In the genomic region with DNA sequence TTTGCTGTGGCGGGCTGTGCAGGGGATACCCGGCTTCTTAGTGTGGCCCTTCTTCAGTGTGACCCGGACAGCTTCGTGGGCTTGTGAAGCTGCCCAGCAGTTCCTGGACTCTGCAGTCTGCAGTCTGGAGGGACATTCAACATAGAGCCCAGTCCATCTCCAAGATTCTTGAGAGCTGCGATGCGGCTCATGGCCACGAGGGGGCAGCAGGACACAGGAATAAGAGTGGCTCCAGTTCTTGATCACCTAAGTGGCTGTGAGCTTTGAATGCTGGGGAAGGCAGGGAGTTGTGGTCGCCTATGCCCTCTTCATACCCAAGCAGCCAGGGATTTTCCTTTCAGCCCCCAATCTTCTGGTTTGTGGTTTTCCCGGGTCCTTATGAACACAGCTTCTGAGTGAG, we compare ENCODE assay signal across 8 mouse cellular contexts. TPM values are rescaled to one million over a fixed set of nuclear protein-coding genes. Genes with fewer than 3 reads are reported as not detected.
A peak's percentile ranks its signal among the peaks of the same experiment; 100 is the strongest.
DNase-seq lines count a peak whose midpoint lies in the region; ATAC-seq and TF ChIP-seq lines count a peak whose summit lies in the region.

No protein-coding gene starts in this region.

- DNase-seq in MEL (ENCODE audit: low read depth, low spot score): peak; percentile 63
- DNase-seq in c-Kit-positive CD71-positive TER-119-positive erythroid progenitor cells, embryonic 14.5 days (ENCODE audit: low spot score): peak; percentile 74
- peak; percentile 84 for DNase-seq in heart, postnatal 4 days
- DNase-seq in layer of hippocampus, adult 2 months (ENCODE audit: low spot score in 2 of 2): peak; percentile 61 to 79
- peak; percentile 83 for DNase-seq in lung, postnatal 0 days (ENCODE audit: low spot score)
- DNase-seq in retina, postnatal 1 day: peak; percentile 89
- DNase-seq in urinary bladder, postnatal 36 days (ENCODE audit: low spot score in 2 of 2): peak; percentile 71 to 78

- H3K27ac ChIP-seq in MEL (ENCODE audit: control insufficient read depth, low read depth, low read length): no peak overlapping the region
- no peak overlapping the region for H3K27ac ChIP-seq in forebrain, embryonic 13.5 days
- no peak overlapping the region for H3K27ac ChIP-seq in layer of hippocampus, adult 2 months
- no peak overlapping the region for H3K27ac ChIP-seq in lung, postnatal 0 days (ENCODE audit: low read length)

- WGBS in forebrain, embryonic 13.5 days: 6% methylated on average over 9 of the region's 9 CpGs
- WGBS in lung, postnatal 0 days: 5% methylated on average over 9 of the region's 9 CpGs

- H3K79me2 ChIP-seq in MEL (ENCODE audit: control insufficient read depth, insufficient read depth, low read length, poor library complexity): no peaks in the 10 kb centered on the region

- TF ChIP-seq CTCF in MEL (IDR thresholded peaks at IDR 0.05 in 2 of 3, conservative IDR thresholded peaks at IDR 0.05 in 1 of 3; ENCODE audit: control insufficient read depth in 1 of 3, insufficient read depth in 1 of 3, low read depth in 2 of 3, low read length in 3 of 3, poor library complexity in 1 of 3, severe bottlenecking in 1 of 3): peak; percentile 28 to 60 (median 44); a peak in 5 of 6 replicates
- TF ChIP-seq CTCF in layer of hippocampus, adult 2 months (conservative IDR thresholded peaks at IDR 0.05): peak; percentile 78
- peak; percentile 93 for TF ChIP-seq CTCF in lung, postnatal 0 days (IDR thresholded peaks at IDR 0.05)

- no peak overlapping the region for H3K4me2 ChIP-seq in forebrain, embryonic 13.5 days
- H3K4me2 ChIP-seq in lung, postnatal 0 days (replicated peaks; ENCODE audit: low read depth, low read length): no peak overlapping the region

- H3K36me3 ChIP-seq in MEL (ENCODE audit: control insufficient read depth in 1 of 2, insufficient read depth in 2 of 2, low read length in 2 of 2): no peaks in the 10 kb centered on the region
- peaks cover 23% of the 10 kb centered on the region for H3K36me3 ChIP-seq in forebrain, embryonic 13.5 days (ENCODE audit: poor library complexity, severe bottlenecking)
- no peaks in the 10 kb centered on the region for H3K36me3 ChIP-seq in lung, postnatal 0 days (ENCODE audit: insufficient read depth, low read length)

- TF ChIP-seq POLR2A in MEL (IDR thresholded peaks at IDR 0.05; ENCODE audit: control insufficient read depth in 1 of 2, insufficient read depth in 1 of 2, low read depth in 1 of 2, low read length in 2 of 2, poor library complexity in 1 of 2): no peak

- H3K4me1 ChIP-seq in MEL (ENCODE audit: control insufficient read depth in 1 of 2, insufficient read depth in 2 of 2, low read length in 2 of 2): no peaks in the 10 kb centered on the region
- H3K4me1 ChIP-seq in forebrain, embryonic 13.5 days: no peaks in the 10 kb centered on the region
- no peaks in the 10 kb centered on the region for H3K4me1 ChIP-seq in lung, postnatal 0 days (ENCODE audit: insufficient read depth, low read depth, low read length)

- no peak overlapping the region for H3K9ac ChIP-seq in MEL (ENCODE audit: control insufficient read depth, low read depth, low read length, poor library complexity, severe bottlenecking)
- H3K9ac ChIP-seq in forebrain, embryonic 13.5 days: no peak overlapping the region
- H3K9ac ChIP-seq in lung, postnatal 0 days (replicated peaks; ENCODE audit: low read depth): no peak overlapping the region

- no peak overlapping the region for H3K4me3 ChIP-seq in MEL (ENCODE audit: control insufficient read depth in 1 of 2, insufficient read depth in 1 of 2, low read depth in 2 of 2, low read length in 2 of 2)
- H3K4me3 ChIP-seq in forebrain, embryonic 13.5 days: no peak overlapping the region
- no peak overlapping the region for H3K4me3 ChIP-seq in layer of hippocampus, adult 2 months
- no peak overlapping the region for H3K4me3 ChIP-seq in lung, postnatal 0 days (ENCODE audit: low read depth, low read length)

- H3K27me3 ChIP-seq in MEL (ENCODE audit: control insufficient read depth in 1 of 2, insufficient read depth in 2 of 2, low read length in 2 of 2): no peaks in the 10 kb centered on the region
- H3K27me3 ChIP-seq in forebrain, embryonic 13.5 days: peaks cover 13% of the 10 kb centered on the region; the same call in 1 of the 2 replicates
- H3K27me3 ChIP-seq in lung, postnatal 0 days (replicated peaks; ENCODE audit: insufficient read depth, low read length): no peaks in the 10 kb centered on the region

- peak; percentile 26 for TF ChIP-seq RAD21 in MEL (IDR thresholded peaks at IDR 0.05; ENCODE audit: low read depth, low read length)

- H3K9me3 ChIP-seq in MEL (replicated peaks; ENCODE audit: insufficient read depth, low read length): no peaks in the 10 kb centered on the region
- H3K9me3 ChIP-seq in forebrain, embryonic 13.5 days (replicated peaks): no peaks in the 10 kb centered on the region; the same call in 1 of the 2 replicates
- no peaks in the 10 kb centered on the region for H3K9me3 ChIP-seq in lung, postnatal 0 days (ENCODE audit: low read length)

- peak; percentile 80 for ATAC-seq in forebrain, embryonic 13.5 days
- peak; percentile 85 for ATAC-seq in lung, postnatal 0 days

- no peak for TF ChIP-seq EP300 in MEL (IDR thresholded peaks at IDR 0.05; ENCODE audit: low read depth in 1 of 2, low read length in 2 of 2)
- TF ChIP-seq EP300 in lung, postnatal 0 days (IDR thresholded peaks at IDR 0.05): no peak

TF ChIP-seq in MEL, 35 proteins besides CTCF, POLR2A, EP300 and RAD21:
- no peak for TF ChIP-seq USF2 (IDR thresholded peaks at IDR 0.05; ENCODE audit: borderline replicate concordance in 1 of 2, insufficient read depth in 1 of 2, low read depth in 1 of 2, low read length in 2 of 2)
- peak; percentile 31; the same call in 1 of the 2 replicates for TF ChIP-seq SMC3 (IDR thresholded peaks at IDR 0.05; ENCODE audit: low read depth, low read length)

RNA-seq across cellular contexts. Expression of a gene that starts 12.7 kb away (rescaled TPM):
- 252 and 286 TPM in 2 replicates for total RNA-seq in MEL (2012; rRNA removed)
- polyA plus RNA-seq in MEL (2012; ENCODE audit: insufficient read depth in 1 of 2, insufficient read length in 2 of 2, low read depth in 1 of 2, low replicate concordance in 2 of 2, missing spikeins in 1 of 2): 1,000 to 10,000 TPM in 1 of 2 experiments, not detected in 1; 1,183 TPM
- polyA plus RNA-seq in forebrain, embryonic 13.5 days (2015; fragmentation: Nextera tagmentation; extraction: Ambion mirVana): 1,165 and 1,184 TPM in 2 replicates
- 100 to 1,000 TPM; 648 to 719 TPM for total RNA-seq in heart, postnatal 4 days (2021)
- total RNA-seq in layer of hippocampus, adult 2 months (2021): 100 to 1,000 TPM; 310 to 336 TPM
- 1,282 and 1,435 TPM in 2 replicates for polyA plus RNA-seq in lung, postnatal 0 days (2015; fragmentation: Nextera tagmentation; extraction: Ambion mirVana)

RNA-seq across cellular contexts. Expression of a gene that starts 12.9 kb away (rescaled TPM):
- 20.6 and 23.6 TPM in 2 replicates for total RNA-seq in MEL (2012; rRNA removed)
- polyA plus RNA-seq in MEL (2012; ENCODE audit: insufficient read depth in 1 of 2, insufficient read length in 2 of 2, low read depth in 1 of 2, low replicate concordance in 2 of 2, missing spikeins in 1 of 2): 10 to 100 TPM in 1 of 2 experiments, not detected in 1; 40.7 TPM
- polyA plus RNA-seq in forebrain, embryonic 13.5 days (2015; fragmentation: Nextera tagmentation; extraction: Ambion mirVana): 58.6 and 61.4 TPM in 2 replicates
- 10 to 100 TPM; 38.1 to 40.1 TPM for total RNA-seq in heart, postnatal 4 days (2021)
- total RNA-seq in layer of hippocampus, adult 2 months (2021): 10 to 100 TPM; 84.3 to 92.5 TPM
- polyA plus RNA-seq in lung, postnatal 0 days (2015; fragmentation: Nextera tagmentation; extraction: Ambion mirVana): 28.5 and 31.1 TPM in 2 replicates

RNA-seq across cellular contexts. Expression of a gene that starts 17.2 kb away (rescaled TPM):
- total RNA-seq in MEL (2012; rRNA removed): 2.2 and 2.5 TPM in 2 replicates
- 1 to 10 TPM in 1 of 2 experiments, not detected in 1; 2.9 TPM for polyA plus RNA-seq in MEL (2012; ENCODE audit: insufficient read depth in 1 of 2, insufficient read length in 2 of 2, low read depth in 1 of 2, low replicate concordance in 2 of 2, missing spikeins in 1 of 2)
- polyA plus RNA-seq in forebrain, embryonic 13.5 days (2015; fragmentation: Nextera tagmentation; extraction: Ambion mirVana): 7.3 and 9.4 TPM in 2 replicates
- 1 to 10 TPM; 2.3 to 2.9 TPM for total RNA-seq in heart, postnatal 4 days (2021)
- 1 to 10 TPM; 6.3 TPM for total RNA-seq in layer of hippocampus, adult 2 months (2021)
- 9.3 and 12.0 TPM in 2 replicates for polyA plus RNA-seq in lung, postnatal 0 days (2015; fragmentation: Nextera tagmentation; extraction: Ambion mirVana)

RNA-seq across cellular contexts. Expression of a gene that starts 28.0 kb away (rescaled TPM):
- 97.6 and 100 TPM in 2 replicates for total RNA-seq in MEL (2012; rRNA removed)
- 100 to 1,000 TPM in 1 of 2 experiments, not detected in 1; 131 TPM for polyA plus RNA-seq in MEL (2012; ENCODE audit: insufficient read depth in 1 of 2, insufficient read length in 2 of 2, low read depth in 1 of 2, low replicate concordance in 2 of 2, missing spikeins in 1 of 2)
- 28.4 and 29.4 TPM in 2 replicates for polyA plus RNA-seq in forebrain, embryonic 13.5 days (2015; fragmentation: Nextera tagmentation; extraction: Ambion mirVana)
- total RNA-seq in heart, postnatal 4 days (2021): 10 to 100 TPM; 13.3 to 14.4 TPM
- total RNA-seq in layer of hippocampus, adult 2 months (2021): 10 to 100 TPM; 14.5 to 18.9 TPM
- polyA plus RNA-seq in lung, postnatal 0 days (2015; fragmentation: Nextera tagmentation; extraction: Ambion mirVana): 8.8 TPM in 2 replicates

RNA-seq across cellular contexts. Expression of a gene that starts 28.3 kb away (rescaled TPM):
- 189 and 239 TPM in 2 replicates for total RNA-seq in MEL (2012; rRNA removed)
- polyA plus RNA-seq in MEL (2012; ENCODE audit: insufficient read depth in 1 of 2, insufficient read length in 2 of 2, low read depth in 1 of 2, low replicate concordance in 2 of 2, missing spikeins in 1 of 2): 100 to 1,000 TPM in 1 of 2 experiments, not detected in 1; 222 TPM
- polyA plus RNA-seq in forebrain, embryonic 13.5 days (2015; fragmentation: Nextera tagmentation; extraction: Ambion mirVana): 204 and 214 TPM in 2 replicates
- total RNA-seq in heart, postnatal 4 days (2021): 10 to 100 TPM; 78.0 to 79.5 TPM
- total RNA-seq in layer of hippocampus, adult 2 months (2021): 10 to 100 TPM; 86.5 to 97.4 TPM
- polyA plus RNA-seq in lung, postnatal 0 days (2015; fragmentation: Nextera tagmentation; extraction: Ambion mirVana): 99.7 and 103 TPM in 2 replicates
